Mouse (Mus musculus) embryonic facial prominence, embryonic 15.5 days (tissue): ENCODE data around the gene Notch3. TPM values are rescaled to one million over a fixed set of nuclear protein-coding genes. Genes with fewer than 3 reads are reported as not detected.
A peak's percentile ranks its signal among the peaks of the same experiment; 100 is the strongest.

ENCODE experiments used
- ATAC-seq: fragments of 200-750 bp; cut with Nextera tagmentation; 2 replicates; pipeline ENCODE4 v1.8.0; 2017; ENCODE audit warnings: low read depth, moderate TSS enrichment; ENCODE audit not compliant: insufficient number of reproducible peaks, low FRiP score, low TSS enrichment
- H3K27ac ChIP-seq: fragments of 300-500 bp; sonication (generic); replicated peaks from 2 replicates; pipeline ENCODE4 v1.5.1; 2015; ENCODE audit warnings: mild to moderate bottlenecking, inconsistent platforms
- H3K27me3 ChIP-seq: fragments of 300-500 bp; sonication (generic); 2 replicates; pipeline ENCODE4 v1.6.1; 2015; ENCODE audit warnings: inconsistent platforms
- H3K36me3 ChIP-seq: fragments of 300-500 bp; sonication (generic); 2 replicates; pipeline ENCODE4 v1.6.1; 2015; ENCODE audit warnings: mild to moderate bottlenecking, inconsistent platforms
- H3K4me1 ChIP-seq: fragments of 300-500 bp; sonication (generic); 2 replicates; pipeline ENCODE4 v1.6.1; 2015; ENCODE audit warnings: inconsistent platforms
- H3K4me2 ChIP-seq: fragments of 300-500 bp; sonication (generic); replicated peaks from 2 replicates; pipeline ENCODE4 v1.6.1; 2015; ENCODE audit warnings: mild to moderate bottlenecking, inconsistent platforms
- H3K4me3 ChIP-seq: fragments of 300-500 bp; sonication (generic); replicated peaks from 2 replicates; pipeline ENCODE4 v1.5.1; 2015; ENCODE audit warnings: mild to moderate bottlenecking, inconsistent platforms
- H3K9ac ChIP-seq: fragments of 300-500 bp; sonication (generic); 2 replicates; pipeline ENCODE4 v1.6.1; 2015; ENCODE audit warnings: inconsistent platforms
- H3K9me3 ChIP-seq: fragments of 300-500 bp; sonication (generic); replicated peaks from 2 replicates; pipeline ENCODE4 v1.6.1; 2016; ENCODE audit warnings: inconsistent platforms
- WGBS: fragments of 180-500 bp; shearing (Covaris S2); methylation state at CpG from one replicate; pipeline ENCODE4 v1.1.7; 2015; 5-methylcytosine and 5-hydroxymethylcytosine counted together
- polyA plus RNA-seq: library from polyadenylated mRNA; unstranded; fragments of >200 nt; fragmentation: Nextera tagmentation; extraction: Ambion mirVana; gene quantifications from 2 replicates; pipeline ENCODE4 v1.2.1, GENCODE M21; 2015

Gene Notch3
- polyA plus RNA-seq, 1 experiment from 2014 or later: 18.3 TPM

- Histone ChIP-seq H3K27me3 (peaks cover 19% of the 10 kb centered on the region), H3K4me1 (peaks cover 18% of the 10 kb centered on the region), H3K27ac (no peak overlapping the region), H3K4me3 (no peak overlapping the region), H3K9me3 (no peaks in the 10 kb centered on the region), H3K9ac (no peak overlapping the region), H3K4me2 (no peak overlapping the region), H3K36me3 (peaks cover 28% of the 10 kb centered on the region)
- 82% methylated on average over 5 of the region's 5 CpGs for WGBS
- ATAC-seq: no peak
These were observed 26.4 kb upstream of the Notch3 start for GRCm38 (mm10) chr17:32193010-32193409.

GRCm38 (mm10) chr17:32189850-32190249 is 23.2 kb upstream of the Notch3 start:
- no peak for ATAC-seq
- Histone ChIP-seq H3K4me1 (peaks cover 18% of the 10 kb centered on the region), H3K4me2 (peak overlapping the region; percentile 67), H3K36me3 (no peaks in the 10 kb centered on the region), H3K27me3 (peaks cover 20% of the 10 kb centered on the region), H3K9ac (no peak overlapping the region), H3K4me3 (peak overlapping the region; percentile 38; the same call in 1 of the 2 replicates), H3K27ac (no peak overlapping the region), H3K9me3 (no peaks in the 10 kb centered on the region)
- 7% methylated on average over 5 of the region's 5 CpGs for WGBS

DNA sequence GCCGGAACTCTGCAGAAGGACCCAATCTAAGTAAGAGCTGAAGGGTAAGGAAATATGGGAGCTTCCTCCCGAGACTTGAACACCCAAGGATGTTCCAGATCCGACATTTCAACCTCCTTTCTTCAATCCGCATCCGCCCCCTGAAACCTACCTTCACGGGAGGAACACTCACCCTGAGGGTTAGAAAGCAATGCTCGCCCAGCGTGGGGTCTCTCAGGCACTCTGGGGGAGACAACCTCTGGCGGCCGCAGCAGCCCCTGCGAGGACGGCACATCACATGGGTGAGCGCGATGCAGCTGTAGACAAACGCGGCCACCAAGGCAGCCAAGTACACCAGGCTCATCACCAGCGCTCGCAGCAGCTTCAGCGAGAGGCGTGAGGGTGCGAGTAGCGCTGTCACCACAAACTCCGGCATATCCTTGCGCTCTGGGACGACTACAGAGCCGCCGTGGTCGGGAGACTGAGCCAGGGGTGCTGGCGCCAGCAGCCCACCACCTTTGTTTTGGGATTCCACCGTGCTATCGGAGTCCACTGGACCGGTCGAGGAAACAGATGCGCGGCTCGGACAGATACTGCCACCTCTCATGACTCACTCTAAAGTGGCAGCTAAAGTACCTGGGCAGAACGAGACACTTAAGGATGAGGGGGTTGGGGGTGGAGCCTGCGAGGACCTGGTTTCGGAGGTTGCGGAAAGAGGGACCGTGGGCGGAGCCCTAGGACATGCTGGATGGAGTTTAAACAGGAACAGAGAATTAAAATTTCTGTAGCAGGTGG is 22.4 kb upstream of the Notch3 start, which contains the start of gene Ephx3:
Ephx3 (minus strand) TSS at position 687 of the 774 bp plus-strand sequence.
- no peaks in the 10 kb centered on the region for H3K9me3 ChIP-seq
- H3K4me2 ChIP-seq: peak within 1 kb of the TSS; percentile 67
- peak within 1 kb of the TSS; percentile 38 for H3K4me3 ChIP-seq
- H3K27ac ChIP-seq: peak within 1 kb of the TSS; percentile 58
- peak within 1 kb of the TSS; percentile 33; the same call in 1 of the 2 replicates for H3K9ac ChIP-seq
- ATAC-seq: no peak
- H3K4me1 ChIP-seq: peaks cover 18% of the 10 kb centered on the region
- 6% methylated on average over 42 of the region's 42 CpGs for WGBS
- no peaks in the 10 kb centered on the region for H3K36me3 ChIP-seq
- peaks cover 20% of the 10 kb centered on the region for H3K27me3 ChIP-seq

- Histone ChIP-seq H3K36me3 (no peaks in the 10 kb centered on the region), H3K4me2 (no peak overlapping the region), H3K27me3 (0 out of 2 replicates have a peak, but pooled peaks cover under 1% of the 10 kb centered on the region), H3K4me1 (no peaks in the 10 kb centered on the region), H3K9me3 (no peaks in the 10 kb centered on the region), H3K9ac (no peak overlapping the region), H3K27ac (no peak overlapping the region), H3K4me3 (no peak overlapping the region)
- WGBS: 29% methylated on average over 8 of the region's 8 CpGs
- no peak for ATAC-seq
These were observed 16.4 kb upstream of the Notch3 start for GRCm38 (mm10) chr17:32183017-32183416.

- Histone ChIP-seq H3K27me3 (no peaks in the 10 kb centered on the region), H3K27ac (no peak overlapping the region), H3K4me2 (no peak overlapping the region), H3K4me1 (no peaks in the 10 kb centered on the region), H3K4me3 (no peak overlapping the region), H3K9ac (no peak overlapping the region), H3K9me3 (no peaks in the 10 kb centered on the region), H3K36me3 (no peaks in the 10 kb centered on the region)
- ATAC-seq: no peak
- 52% methylated on average over 11 of the region's 11 CpGs for WGBS
These were observed 13.2 kb upstream of the Notch3 start for GRCm38 (mm10) chr17:32179621-32180491.

GRCm38 (mm10) chr17:32176919-32177318 is 10.3 kb upstream of the Notch3 start:
- H3K9ac ChIP-seq: no peak overlapping the region
- no peak for ATAC-seq
- WGBS: 90% methylated on average over 4 of the region's 4 CpGs

DNA sequence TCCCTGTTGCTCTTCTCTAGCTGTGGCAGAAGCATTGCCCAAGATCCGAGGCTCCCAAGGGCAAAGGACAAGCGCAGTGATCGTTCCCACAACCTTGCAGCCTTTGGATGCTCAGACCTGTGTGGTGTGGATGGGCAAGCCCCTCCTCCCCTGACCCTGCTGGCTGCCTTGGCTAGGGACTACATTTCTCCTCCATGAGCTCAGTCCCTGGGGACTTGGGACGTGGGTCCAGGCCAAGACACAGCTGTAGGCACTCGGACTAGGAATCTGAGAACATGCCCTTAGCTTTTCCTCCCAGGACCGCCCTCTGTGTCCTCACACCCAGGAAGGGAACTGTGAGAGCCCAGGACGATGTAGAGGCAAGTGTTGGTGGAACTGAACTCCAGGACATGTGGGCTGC is 6.5 kb upstream of the Notch3 start:
- Histone ChIP-seq H3K4me1 (0 out of 2 replicates have a peak, but pooled peaks cover 3% of the 10 kb centered on the region), H3K4me2 (no peak overlapping the region), H3K9me3 (no peaks in the 10 kb centered on the region), H3K27me3 (no peaks in the 10 kb centered on the region), H3K4me3 (no peak overlapping the region), H3K36me3 (no peaks in the 10 kb centered on the region), H3K9ac (no peak overlapping the region), H3K27ac (no peak overlapping the region)
- ATAC-seq: 0 out of 2 replicates have a peak, but pooled peaks have one; percentile 24
- 51% methylated on average over 7 of the region's 7 CpGs for WGBS

More at GRCm38 (mm10) chr17:32176919-32177318, 10.3 kb upstream of the Notch3 start:
- no peak overlapping the region for H3K4me2 ChIP-seq
- 0 out of 2 replicates have a peak, but pooled peaks cover 3% of the 10 kb centered on the region for H3K4me1 ChIP-seq
- H3K4me3 ChIP-seq: no peak overlapping the region
- no peak overlapping the region for H3K27ac ChIP-seq
- no peaks in the 10 kb centered on the region for H3K9me3 ChIP-seq
- H3K27me3 ChIP-seq: no peaks in the 10 kb centered on the region
- no peaks in the 10 kb centered on the region for H3K36me3 ChIP-seq

DNA sequence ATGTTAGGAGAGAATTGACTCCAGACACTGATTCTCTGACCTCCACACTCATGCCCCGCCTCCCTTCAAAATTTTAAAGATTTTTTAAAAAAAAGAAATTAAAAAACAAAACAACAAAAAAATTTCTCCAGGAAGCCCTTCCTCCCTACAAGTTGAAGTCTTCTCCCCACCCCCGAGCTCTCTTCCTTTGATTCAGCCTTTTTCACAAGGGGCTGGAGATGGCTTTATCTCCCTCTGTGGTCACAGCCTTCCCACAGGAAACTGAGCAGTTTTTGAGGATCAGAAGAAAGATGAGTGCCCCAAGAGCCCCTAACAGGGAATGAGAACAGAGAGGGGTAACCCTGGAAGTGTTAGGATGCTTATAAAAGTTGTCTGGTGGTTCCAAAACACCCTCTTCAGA is 5.8 kb upstream of the Notch3 start:
- no peaks in the 10 kb centered on the region for H3K36me3 ChIP-seq
- WGBS: 75% methylated on average over 2 of the region's 2 CpGs
- no peaks in the 10 kb centered on the region for H3K27me3 ChIP-seq
- no peak overlapping the region for H3K27ac ChIP-seq
- H3K4me1 ChIP-seq: 0 out of 2 replicates have a peak, but pooled peaks cover 3% of the 10 kb centered on the region
- H3K4me2 ChIP-seq: no peak overlapping the region
- no peak overlapping the region for H3K4me3 ChIP-seq
- no peak overlapping the region for H3K9ac ChIP-seq
- no peak for ATAC-seq
- no peaks in the 10 kb centered on the region for H3K9me3 ChIP-seq

GRCm38 (mm10) chr17:32169518-32170225 is 3.0 kb upstream of the Notch3 start:
- Histone ChIP-seq H3K36me3 (no peaks in the 10 kb centered on the region), H3K9ac (no peak overlapping the region), H3K4me1 (peaks cover 22% of the 10 kb centered on the region), H3K4me2 (no peak overlapping the region), H3K27ac (0 out of 2 replicates have a peak overlapping the region, but pooled peaks have one; percentile 48), H3K9me3 (no peaks in the 10 kb centered on the region), H3K27me3 (no peaks in the 10 kb centered on the region), H3K4me3 (no peak overlapping the region)
- ATAC-seq: no peak
- WGBS: 59% methylated on average over 4 of the region's 4 CpGs

DNA sequence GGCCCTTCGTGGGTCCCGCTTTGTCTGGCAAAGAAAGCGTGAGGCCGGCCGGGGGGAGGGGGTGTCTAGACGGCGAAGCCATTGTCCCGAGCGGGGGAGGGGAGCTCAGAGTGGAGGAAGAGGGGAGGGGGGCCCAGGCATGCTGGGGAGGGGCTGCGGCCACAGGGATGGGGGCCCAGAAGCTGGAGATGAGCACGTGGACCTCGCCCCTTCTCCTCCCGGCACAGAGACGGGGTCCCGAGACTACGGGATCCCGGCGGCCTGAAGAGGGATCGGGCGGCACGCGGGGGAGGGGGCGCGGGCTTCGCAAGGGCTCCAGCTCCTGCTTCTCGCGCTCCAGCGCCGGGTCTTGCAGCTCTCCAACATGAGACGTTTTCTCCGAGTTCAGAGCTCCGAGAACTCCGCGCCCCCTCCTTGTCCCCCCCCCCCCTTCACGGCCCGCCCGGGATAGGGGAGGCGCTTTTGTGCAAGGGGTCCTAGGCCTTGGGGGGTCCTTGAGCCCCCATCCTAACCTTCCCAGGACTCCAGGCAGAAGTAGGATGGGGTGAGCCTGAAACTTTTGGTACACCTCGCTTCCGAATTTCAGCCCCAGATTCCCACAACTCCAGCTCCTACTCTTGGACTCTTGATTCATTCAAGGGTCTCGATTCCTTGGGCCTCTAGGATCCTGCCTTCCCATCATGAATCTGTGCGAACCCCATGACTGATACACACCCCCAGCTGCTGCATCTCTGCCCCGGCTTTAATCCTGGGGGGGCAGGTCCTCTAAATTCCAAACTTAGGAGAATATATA is 653 bp downstream of the Notch3 start:
- WGBS: under 1% methylated on average over 34 of the region's 43 CpGs
- H3K36me3 ChIP-seq: no peaks in the 10 kb centered on the region

More for the DNA sequence above, 653 bp downstream of the Notch3 start:
- H3K4me2 ChIP-seq: peak overlapping the region; percentile 87
- peak overlapping the region; percentile 65 for H3K9ac ChIP-seq
- H3K27ac ChIP-seq: peak overlapping the region; percentile 90
- ATAC-seq: peak; percentile 49
- H3K27me3 ChIP-seq: no peaks in the 10 kb centered on the region
- no peaks in the 10 kb centered on the region for H3K9me3 ChIP-seq
- peak overlapping the region; percentile 75 for H3K4me3 ChIP-seq
- peaks cover 48% of the 10 kb centered on the region for H3K4me1 ChIP-seq
